Mouse (Mus musculus): ENCODE results near the gene Sept14.
"Not testable (repeated sequence)": the region's sequence is repeated elsewhere in the genome, so short reads cannot be mapped to it uniquely, and the experiment has no call there.

Sept14 gene

DNA sequence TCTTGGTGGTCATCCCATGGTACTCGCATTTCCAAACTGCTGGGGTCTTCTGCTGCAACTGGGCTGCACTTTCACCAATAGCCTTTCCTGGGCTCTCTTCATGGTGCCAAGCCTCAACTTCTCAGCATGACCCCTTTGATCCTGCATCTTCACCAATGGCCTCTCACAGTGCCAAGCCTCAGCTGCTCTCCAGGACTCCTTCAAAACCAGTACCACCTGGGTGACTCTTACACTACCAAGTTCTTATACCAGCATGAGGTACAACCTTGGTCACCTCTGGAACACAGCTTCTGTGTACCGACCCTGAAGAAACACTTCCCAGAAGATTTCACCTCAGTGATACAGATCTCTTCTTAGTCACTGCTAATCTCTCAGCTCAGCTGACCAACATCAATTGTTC lies at the start of gene Sept14:
TSS of gene Sept14 (minus strand) at position 101 of the 400 bp plus-strand sequence.
- in situ Hi-C loops (cut with MboI, MseI) = no loop called here

DNA sequence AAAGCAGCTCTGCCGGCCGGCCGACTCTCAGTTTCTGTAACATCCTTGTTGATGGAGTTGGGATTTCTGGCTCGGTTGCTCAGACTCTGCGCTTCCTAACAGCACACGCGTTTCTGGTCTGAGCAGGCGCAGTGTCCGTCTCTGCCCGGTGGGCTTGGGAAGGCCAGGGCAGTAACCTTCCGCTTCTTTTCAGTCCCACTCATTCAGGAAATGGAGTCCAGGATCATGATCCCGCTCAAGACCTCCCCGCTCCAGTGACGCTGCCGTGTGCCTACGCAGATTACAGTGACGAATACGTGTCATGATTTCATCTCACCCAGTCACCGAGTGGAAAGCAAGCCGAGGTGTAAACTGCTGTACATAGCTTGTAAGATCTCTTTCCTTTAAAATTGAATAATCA lies 48.6 kb upstream of the Sept14 start:
- in situ Hi-C loops (cut with MboI, MseI) = no loop called here

DNA sequence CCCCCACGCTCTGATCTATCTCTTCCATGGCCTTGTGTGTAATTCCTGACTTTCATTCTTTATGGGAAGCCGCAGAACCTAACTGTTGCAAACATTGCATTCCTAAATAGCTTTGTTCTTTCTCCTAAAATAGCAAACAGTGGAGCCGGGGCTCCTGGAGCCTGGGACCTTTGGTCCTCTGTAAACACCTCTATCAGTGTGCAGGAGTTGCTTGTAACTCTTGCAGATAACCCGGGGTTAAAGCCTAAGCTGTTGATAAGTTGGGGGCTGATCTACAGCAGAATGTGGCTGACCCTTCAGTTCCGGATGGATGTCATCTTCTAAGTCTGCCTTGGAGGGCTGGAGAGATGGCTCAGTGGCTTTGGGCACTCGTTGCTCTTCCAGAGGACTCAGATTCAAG lies 35.7 kb upstream of the Sept14 start:
- in situ Hi-C loops (cut with MboI, MseI) = no loop called here

DNA sequence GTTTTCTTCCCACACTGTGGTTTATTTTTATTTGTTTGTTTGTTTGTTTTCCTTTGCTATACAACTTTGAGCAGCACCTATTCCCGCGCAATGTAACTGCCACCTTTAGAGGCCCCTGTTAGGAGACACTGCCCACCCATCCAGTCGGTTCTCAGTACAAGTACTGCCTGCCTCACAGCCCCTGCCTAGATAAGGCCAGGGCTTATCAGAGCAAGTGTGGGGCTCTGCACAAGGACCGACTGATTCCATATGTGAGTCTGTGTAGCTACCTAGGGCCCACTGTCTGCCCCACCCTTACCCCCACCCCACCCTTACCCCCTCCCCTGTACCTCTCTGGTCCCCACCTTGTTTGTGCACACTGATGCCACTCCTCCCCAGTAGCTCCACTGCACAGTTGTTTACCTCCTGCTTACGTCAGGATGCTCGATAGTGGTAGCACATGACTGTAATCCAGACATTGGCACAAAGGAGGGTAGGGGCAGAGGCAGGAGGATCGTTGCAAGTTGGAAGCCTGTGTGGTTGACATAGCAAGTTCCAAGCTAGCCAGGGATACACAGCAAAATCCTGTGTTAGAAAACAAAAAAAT lies 34.7 kb upstream of the Sept14 start:
- in situ Hi-C loops (cut with MboI, MseI) = no loop called here

DNA sequence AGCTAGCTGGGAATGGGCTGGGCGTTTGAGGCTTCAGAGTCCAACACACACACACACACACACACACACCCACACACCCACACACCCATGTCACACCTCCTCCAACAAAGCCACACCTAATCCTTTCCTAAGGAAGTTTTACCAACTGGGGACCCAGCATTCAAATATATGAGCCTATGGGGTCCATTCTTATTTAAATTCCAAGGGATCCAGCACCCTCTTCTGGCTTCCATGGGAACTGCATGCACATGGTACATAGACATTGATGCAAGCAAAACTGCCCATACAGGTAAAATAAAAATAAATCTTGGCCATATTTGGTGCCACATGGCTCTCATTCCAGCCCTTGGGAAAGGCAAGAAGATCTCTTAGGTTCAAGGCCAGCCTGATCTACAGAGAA lies 32.7 kb upstream of the Sept14 start:
- in situ Hi-C loops (cut with MboI, MseI) = no loop called here

DNA sequence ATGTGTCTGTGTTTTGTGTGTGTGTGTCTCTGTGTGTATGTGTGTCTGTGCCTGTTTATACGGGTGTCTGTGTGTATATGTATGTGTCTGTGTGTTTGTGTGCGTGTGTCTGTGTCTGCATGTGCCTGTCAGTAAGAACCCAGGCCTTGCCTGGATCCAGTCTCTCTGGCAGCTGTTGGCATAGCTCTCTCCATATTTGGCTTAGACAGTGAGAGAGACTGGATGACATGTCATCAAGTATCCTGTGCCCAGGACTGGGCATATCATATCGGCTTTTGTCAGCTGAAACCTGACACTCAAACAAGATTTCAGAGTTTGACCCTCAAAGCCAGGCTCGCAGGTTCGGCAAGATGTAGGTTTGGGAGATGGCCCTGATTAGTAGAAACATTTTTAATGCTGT lies 22.7 kb upstream of the Sept14 start:
- in situ Hi-C loops (cut with MboI, MseI) = loop anchor here (10.0 kb wide), 1 partner anchor 126 kb away; no protein-coding TSS in a partner anchor

DNA sequence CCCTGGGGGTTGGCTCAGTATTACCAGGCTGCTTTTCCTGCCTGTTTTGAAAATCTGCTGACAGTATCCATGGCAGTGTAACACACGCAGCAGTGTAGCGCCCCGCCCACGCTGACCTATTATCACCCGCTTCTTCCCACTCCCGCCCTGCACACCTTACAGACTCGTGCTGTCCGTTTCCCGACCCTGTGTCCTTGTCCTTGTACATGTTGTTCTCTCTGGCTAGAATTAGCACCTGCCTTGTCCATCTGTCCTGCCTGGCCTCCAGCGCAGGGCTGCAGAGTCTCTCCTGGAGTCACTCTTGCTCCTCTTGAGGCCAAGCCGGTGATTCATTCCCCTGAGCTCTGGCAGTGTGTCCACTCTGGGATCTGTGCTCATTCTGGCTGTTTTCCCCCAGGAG lies 22.0 kb upstream of the Sept14 start:
- in situ Hi-C loops (cut with MboI, MseI) = loop anchor here (10.0 kb wide), 1 partner anchor 126 kb away; no protein-coding TSS in a partner anchor

DNA sequence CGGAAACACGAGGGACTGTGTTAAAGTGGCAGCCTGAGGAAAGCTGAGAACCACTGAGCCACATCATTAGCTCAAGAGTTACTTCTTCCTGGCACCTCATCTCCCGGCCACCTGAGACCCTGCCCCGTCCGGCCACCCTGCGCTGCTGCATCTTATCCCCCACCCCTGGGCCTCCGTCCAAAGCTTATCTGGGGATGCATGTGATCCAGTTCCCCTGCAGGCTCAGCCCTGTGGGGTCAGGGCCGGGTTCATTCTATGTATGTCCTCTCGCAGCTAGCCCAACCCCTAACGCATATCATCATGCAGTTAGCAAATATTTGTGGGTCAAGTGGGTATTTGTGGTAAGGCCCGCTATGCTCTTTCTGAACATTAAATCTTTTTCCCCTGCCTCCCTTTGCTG lies 21.0 kb upstream of the Sept14 start:
- in situ Hi-C loops (cut with MboI, MseI) = no loop called here

DNA sequence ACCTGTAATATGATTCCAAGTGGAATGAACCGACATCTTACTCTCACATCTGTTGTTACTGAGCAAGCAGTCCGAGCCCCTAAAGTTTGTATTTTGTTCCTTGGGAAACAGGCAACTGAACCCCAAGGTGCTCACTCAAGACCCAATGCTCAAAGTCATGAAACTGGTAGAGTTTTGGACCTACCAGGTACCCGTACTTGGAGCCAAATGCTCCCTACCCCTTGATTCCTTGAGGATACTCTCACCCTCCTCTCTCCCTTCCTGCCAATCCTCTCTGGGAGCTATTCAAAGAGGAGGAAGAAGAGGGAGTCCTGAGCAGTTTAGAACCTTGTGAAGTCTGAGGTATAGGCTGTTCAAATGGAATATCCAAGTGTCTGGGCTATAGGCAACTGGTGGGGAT lies 18.5 kb upstream of the Sept14 start:
- in situ Hi-C loops (cut with MboI, MseI) = no loop called here

DNA sequence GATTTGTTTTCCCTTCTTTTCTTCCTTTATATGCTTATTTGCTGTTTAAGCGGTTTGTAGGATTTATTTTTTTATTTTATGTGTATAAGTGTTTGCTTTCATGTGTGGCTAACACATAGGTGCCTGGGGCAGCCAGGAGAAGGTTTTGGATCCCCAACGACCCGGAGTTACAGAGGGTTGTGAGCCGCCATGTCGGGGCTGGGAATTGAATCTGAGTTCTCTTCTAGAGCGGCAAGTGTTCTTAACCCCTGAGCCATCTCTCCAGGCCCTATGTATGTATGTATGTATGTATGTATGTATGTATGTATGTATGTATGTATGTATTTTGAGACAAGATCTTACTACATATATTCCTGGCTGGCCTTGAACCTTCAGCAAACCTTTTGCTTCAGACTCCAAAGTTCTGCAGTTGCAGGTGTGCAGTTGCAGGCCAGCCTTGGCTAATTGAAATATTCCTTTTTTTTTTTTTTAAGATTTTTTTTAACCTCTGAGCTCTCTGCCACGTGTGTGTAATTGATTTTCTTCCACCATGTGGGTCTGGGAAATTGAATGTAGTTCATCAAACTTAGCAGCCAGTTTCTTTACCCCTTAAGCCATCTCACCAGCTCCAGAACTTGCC lies 17.6 kb upstream of the Sept14 start:
- in situ Hi-C loops (cut with MboI, MseI) = no loop called here

DNA sequence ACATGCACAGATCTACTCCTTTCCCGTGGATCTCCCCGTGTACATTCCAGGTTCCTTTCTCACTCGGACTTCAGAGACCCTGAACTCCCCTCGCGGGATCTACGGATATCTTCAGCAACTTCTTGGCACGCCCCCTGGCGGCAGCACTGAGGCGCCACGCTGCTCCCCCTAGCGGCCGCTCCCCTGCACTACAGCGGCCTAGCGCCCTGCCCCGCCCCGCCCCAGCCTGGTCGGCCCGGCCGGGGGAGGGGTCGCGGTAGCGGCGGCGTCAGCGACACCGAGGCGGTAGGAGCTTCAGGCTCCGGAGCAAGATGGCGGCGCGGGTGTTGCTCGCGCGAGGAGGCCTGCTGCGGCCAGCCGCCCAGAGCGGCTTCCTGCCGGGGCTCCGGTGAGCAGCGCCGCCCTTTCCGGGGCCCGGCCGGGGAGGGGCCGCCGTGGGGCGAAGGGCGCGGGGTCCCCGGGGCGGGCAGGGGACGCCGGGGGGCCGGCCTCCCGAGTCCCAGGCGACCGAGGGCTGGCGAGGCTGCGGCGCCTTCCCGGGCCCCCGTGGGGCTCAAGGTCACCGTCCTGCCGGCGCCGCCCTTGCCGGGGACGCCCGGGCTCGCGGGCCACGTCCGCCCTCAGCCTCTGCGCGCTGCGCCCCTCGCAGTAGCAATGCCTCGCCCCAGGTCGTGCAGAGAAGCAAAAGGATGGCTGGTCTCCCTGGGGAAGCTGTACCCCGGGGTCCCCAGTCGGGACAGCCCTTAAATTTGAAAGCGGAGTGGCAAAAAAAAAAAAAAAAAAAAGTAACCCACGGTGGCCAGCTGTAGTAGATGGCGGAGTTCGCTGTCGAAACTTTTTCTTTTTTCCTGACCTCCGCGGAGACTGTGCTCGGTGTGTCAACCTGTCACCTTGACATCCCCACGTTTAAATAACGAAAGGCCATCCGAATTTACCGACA lies 16.8 kb upstream of the Sept14 start, which contains the start of gene Nipsnap2:
TSS of gene Nipsnap2 (plus strand) at position 230 of the 940 bp plus-strand sequence.
- in situ Hi-C loops (cut with MboI, MseI) = no loop called here

DNA sequence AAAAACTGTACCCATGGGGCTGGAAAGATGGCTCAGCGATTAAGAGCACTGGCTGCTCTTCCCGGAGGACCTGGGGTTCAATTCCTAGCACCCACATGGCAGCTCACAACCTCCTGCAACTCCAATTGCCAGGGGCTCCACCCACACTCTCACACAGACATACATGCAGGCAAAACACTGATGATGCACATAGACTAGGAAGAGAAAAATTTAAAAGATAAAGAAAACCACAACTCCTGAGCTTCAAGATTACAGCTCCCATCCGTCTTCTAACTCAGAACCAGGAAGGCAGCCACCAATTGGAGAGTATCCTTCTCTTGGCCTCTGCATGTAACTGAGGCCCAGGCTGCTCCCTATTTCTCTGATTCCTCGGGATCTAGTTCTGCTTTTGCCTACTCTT lies 16.0 kb upstream of the Sept14 start:
- in situ Hi-C loops (cut with MboI, MseI) = no loop called here

DNA sequence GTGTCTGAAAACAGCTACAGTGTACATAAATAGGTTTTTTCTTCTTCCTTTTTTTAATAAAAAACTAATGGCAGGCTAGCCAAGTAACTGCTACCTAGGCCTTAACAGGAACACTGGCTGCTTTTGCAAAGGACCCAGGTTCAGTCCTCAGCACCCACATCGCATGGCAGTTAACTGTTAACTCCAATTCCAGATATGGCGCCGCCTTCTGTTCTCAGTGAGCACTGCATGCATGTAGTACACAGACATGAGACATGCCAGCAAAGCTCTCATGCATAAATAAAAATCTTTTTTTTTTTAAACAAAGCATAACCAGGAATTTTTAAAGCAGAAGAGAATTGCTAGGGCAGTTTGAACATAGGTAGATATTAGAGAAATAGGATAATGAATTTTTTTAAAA lies 11.9 kb upstream of the Sept14 start:
- in situ Hi-C loops (cut with MboI, MseI) = no loop called here

DNA sequence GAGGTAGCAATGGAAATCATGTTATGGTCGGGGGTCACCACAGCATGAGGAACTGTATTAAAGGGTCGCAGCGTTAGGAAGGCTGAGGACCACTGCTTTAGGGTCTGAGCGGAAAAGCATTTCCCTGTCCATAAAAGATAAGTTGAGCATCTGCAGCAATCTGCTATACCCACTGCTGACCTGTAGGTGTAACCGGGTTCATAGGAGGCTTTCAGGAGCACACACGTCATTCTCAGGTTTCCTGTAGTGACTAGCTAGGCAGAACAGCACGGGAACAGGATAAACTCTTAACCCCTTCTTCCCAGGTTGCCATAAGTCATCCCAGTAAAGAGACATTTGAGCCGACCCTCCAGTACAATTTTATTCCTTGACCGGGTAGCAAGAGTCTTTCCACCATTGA lies 8.7 kb upstream of the Sept14 start:
- in situ Hi-C loops (cut with MboI, MseI) = no loop called here

DNA sequence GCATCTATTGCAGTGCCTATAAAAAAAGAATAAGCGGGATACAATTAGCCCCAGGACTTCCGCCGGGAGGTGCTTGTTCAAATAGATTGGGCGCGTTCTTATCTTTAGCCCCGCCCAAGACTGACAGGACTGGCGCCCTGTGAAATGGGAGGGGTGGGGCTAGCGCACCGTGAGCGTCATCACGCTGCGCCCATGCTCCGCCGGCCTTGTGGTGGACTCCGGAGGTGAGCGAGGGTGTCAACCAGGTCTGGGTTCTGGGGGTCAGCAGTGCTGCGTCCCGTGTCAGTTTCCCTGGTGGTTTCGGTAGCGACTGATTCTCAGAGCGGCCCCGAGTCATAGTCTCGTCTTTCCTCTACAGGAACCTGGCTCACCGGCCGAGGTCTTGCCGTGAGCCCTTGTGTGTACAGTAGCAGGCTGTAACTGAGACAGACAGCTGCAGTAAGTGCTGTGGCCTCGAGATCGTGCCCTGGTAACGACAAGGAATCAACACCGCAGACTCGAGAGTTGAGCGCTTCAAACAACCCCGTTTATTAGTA lies 7.1 kb upstream of the Sept14 start, which contains the start of gene Mrps17:
TSS of gene Mrps17 (plus strand) at position 172 of the 536 bp plus-strand sequence.
- in situ Hi-C loops (cut with MboI, MseI) = no loop called here

DNA sequence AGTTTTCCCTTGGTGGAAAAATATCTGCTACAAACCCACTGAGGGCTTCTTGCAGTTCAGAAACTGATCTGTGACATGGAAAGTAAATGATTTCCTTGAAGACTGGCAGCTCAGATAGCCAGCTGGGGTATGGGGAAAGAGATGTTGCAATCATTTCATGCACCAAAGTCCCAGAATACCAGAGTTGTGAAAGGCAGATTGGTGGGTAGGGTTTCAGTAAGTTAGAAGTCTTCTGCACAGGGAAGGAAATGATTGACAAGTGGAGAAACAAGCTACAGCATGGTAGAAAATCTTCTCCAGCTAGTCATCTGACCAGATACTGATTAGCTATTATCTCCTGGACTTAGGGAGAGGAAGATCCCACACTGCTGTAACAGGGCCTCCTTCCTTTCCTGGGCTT lies 4.9 kb downstream of the Sept14 start:
- in situ Hi-C loops (cut with MboI, MseI) = no loop called here

DNA sequence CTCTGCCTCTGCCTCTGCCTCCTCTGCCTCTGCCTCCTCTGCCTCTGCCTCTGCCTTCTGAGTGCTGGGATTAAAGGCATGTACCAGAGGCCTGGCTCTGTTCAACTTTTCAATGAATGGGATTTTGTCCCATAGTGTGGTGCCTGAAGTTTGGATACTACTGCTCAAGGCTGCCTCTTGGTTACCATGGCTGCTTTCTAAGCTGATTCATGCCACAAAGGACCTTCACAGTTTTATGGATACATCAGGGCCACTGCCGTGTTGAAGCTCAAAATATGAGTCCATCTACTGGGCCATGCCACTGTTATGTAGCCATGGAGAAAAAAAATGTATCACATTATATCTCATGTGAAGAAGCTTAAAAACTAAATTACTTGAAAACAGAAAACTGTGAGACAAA lies 6.6 kb downstream of the Sept14 start:
- in situ Hi-C loops (cut with MboI, MseI) = no loop called here

DNA sequence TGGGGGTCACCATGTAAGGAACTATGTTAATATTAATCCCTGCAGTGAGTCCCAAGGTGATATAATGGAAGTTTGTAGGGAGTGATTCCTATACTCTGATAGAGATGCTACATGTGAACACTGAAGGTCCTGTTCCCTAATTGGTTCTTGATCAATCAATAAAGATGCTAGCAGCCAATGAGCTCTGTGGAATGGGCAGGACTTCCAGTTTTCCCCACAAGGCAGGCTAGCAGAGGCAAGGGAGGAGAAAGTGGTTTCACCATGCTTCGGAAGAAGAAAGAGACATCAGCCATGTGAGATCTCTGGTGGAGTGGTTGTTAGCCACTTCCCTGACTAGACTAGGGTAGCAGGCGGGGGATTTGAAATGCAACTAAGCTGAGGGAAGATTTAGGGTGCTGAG lies 7.8 kb downstream of the Sept14 start:
- in situ Hi-C loops (cut with MboI, MseI) = no loop called here

DNA sequence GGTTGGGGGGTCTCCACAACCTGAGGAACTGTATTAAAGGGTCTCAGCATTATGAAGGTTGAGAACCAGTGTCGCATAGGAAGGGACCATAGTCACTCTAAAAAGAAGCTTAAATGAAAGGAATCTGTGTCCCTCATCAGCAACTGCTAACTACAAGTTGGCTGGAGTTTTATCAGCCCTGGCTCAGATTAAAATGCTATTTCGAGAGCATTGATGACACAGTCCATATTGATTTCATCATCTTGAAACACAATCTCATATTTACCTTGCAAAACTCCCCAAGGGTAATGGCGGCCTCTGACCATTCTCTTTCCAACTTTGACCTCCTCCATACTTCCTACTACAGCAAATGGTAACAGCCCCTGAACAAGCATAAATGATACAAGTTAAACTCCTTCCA lies 17.8 kb downstream of the Sept14 start:
- in situ Hi-C loops (cut with MboI, MseI) = no loop called here

DNA sequence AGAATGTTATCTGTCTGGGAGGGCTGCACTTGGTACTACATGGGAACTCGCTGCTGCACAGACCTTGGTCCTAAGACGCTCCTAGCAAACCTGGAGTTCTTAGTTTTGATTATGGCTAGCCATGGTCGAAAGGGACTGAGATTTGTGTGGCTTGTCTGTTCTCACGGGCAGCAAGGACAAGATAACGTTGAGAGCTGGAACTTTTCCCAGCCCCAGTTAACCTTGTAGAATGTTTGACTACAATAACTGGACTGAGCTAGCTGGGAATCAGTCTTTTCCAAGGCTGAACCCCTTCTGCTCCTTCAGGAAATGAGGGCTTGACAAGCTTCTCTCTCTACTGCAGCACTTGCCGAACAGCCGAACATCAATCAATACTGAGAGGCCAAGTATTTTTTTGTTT lies 20.7 kb downstream of the Sept14 start:
- in situ Hi-C loops (cut with MboI, MseI) = no loop called here

DNA sequence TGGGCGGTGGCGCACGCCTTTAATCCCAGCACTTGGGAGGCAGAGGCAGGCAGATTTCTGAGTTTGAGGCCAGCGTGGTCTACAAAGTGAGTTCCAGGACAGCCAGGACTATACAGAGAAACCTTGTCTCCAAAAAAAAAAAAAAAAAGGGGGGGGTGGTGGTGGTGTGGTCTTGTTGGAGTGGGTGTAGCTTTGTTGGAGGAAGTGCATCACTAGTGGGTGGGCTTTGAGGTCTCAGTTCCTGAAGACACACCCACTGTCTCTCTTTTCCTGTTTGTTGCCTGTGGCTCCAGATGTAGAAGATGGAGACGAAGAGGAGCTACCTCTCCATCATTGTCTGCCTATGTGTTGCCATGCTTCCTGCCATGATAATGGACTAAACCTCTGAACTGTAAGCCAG lies 23.2 kb downstream of the Sept14 start:
- in situ Hi-C loops (cut with MboI, MseI) = not testable (repeated sequence)

DNA sequence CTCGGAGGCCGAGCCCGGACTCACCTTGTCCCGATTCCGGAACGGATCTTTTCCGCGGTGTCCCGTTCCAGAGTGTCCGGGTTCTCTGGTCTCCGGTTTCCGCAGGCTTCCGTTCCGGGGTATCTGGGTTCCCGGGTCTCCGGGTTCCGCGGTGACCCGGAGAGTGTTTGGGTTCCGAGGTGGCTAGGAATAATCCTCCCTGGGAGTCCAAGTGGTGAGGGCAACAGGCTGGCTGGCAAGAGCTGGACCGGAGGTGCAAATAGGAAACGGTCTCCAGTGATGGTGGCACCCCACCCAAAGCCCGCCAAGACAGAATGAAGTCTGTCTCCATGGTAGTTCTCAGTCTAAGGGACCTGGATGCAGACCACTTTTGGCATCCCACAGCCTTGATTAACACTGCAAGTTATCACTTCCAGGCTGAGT lies 38.3 kb downstream of the Sept14 start, which contains the start of gene Zfp11:
TSS of gene Zfp11 (minus strand) at position 64 of the 423 bp plus-strand sequence.
- in situ Hi-C loops (cut with MboI, MseI) = no loop called here

Measured in T-helper 1 cell (primary cell).